Mouse (Mus musculus) stomach, postnatal 0 days (tissue): ENCODE data around the gene Cep104.

Source experiments
- CTCF ChIP-seq: IDR thresholded peaks from 2 replicates; pipeline ENCODE4 v1.5.1; 2016; ENCODE audit warnings: antibody characterized with exemption, low read depth, mild to moderate bottlenecking, moderate library complexity
- EP300 ChIP-seq: optimal IDR thresholded peaks from 2 replicates; pipeline ENCODE3; 2016; ENCODE audit warnings: antibody characterized with exemption

DNA sequence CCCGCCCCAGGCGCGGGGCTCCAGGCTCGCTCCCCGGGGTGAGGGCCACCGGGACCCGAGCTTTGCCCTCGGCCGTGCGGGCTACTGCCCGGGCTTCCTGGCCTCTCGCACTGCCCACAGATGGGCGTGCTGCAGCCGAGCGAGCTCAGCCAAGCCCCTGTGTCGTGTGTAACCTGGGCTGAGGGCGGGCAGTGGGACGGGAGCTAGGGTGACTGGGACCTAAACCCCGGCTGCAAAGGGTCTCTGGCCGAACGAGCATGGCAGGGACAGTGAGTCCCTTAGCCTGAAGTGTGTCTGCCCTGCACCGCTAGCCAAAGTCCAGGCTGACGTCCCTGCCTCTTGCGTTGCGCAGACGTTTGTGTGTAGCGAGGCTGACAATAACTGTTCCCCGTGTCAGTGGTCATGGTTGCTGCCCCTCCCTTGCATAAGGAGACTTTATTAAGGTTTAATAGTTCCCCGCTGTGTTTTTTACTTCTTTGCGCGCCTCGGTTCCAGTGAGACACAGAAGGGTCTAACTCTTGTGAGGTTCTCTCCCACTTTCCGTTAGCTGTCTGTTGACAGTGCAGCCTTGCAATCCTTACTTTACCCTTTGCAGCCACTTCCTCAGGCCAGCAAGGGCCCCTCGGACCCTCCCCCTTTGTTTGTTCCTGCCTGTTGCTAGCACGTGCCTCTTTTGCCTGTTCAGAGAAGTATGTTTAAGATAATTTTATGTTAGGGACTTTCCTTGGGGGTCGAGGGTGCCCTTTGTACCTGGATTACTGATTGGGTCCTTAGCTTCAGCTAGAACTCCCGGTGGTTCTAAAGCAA lies 17.3 kb upstream of the Cep104 start:
- TF ChIP-seq EP300, result no peak
- TF ChIP-seq CTCF, result no peak
